Mouse (Mus musculus) urinary bladder, adult 18-20 months (tissue): ENCODE results near the gene Zc3h12c.
"Not testable (repeated sequence)": the region's sequence is repeated elsewhere in the genome, so short reads cannot be mapped to it uniquely, and the experiment has no call there.

Experiments used
- DNase-seq, 2 experiments: peaks; one replicate each; pipeline ENCODE4 v3.0.0; 2022; ENCODE audit warnings: low spot score in 2 of 2, mixed read lengths in 2 of 2

Zc3h12c gene

GRCm38 (mm10) chr9:52102060-52102844 is 66.1 kb downstream of the Zc3h12c start:
- DNase-seq = no peak

- DNase-seq = no peak
Measured at GRCm38 (mm10) chr9:52100426-52100825, 67.9 kb downstream of the Zc3h12c start.

- peak; percentile 47 to 67 for DNase-seq
Measured at GRCm38 (mm10) chr9:52098600-52098999, 69.8 kb downstream of the Zc3h12c start.

GRCm38 (mm10) chr9:52097386-52097785 is 71.0 kb downstream of the Zc3h12c start:
- DNase-seq = no peak

GRCm38 (mm10) chr9:52095666-52096065 is 72.7 kb downstream of the Zc3h12c start:
- no peak for DNase-seq

GRCm38 (mm10) chr9:52094471-52094980 is 73.8 kb downstream of the Zc3h12c start:
- DNase-seq = no peak

GRCm38 (mm10) chr9:52094016-52094415 is 74.4 kb downstream of the Zc3h12c start:
- DNase-seq = no peak

GRCm38 (mm10) chr9:52093108-52093507 is 75.3 kb downstream of the Zc3h12c start:
- no peak for DNase-seq

- no peak for DNase-seq
Measured at GRCm38 (mm10) chr9:52092311-52092710, 76.1 kb downstream of the Zc3h12c start.

- no peak for DNase-seq
Measured at GRCm38 (mm10) chr9:52091752-52092151, 76.6 kb downstream of the Zc3h12c start.

- DNase-seq = no peak
Measured at GRCm38 (mm10) chr9:52082414-52082813, 86.0 kb downstream of the Zc3h12c start.

- DNase-seq = no peak
Measured at GRCm38 (mm10) chr9:52081979-52082378, 86.4 kb downstream of the Zc3h12c start.

- no peak for DNase-seq
Measured at GRCm38 (mm10) chr9:52077692-52078091, 90.7 kb downstream of the Zc3h12c start.

- DNase-seq = no peak
Measured at GRCm38 (mm10) chr9:52076089-52076488, 92.3 kb downstream of the Zc3h12c start.

GRCm38 (mm10) chr9:52072202-52072601 is 96.2 kb downstream of the Zc3h12c start:
- DNase-seq = no peak

GRCm38 (mm10) chr9:52071352-52071751 is 97.0 kb downstream of the Zc3h12c start:
- not testable (repeated sequence) for DNase-seq

GRCm38 (mm10) chr9:52070052-52070451 is 98.3 kb downstream of the Zc3h12c start:
- no peak for DNase-seq
